Comparison of ENCODE assay signal across 15 mouse cellular contexts in genomic region chr4:47807877-47808276, GRCm38 (mm10).
DNase-seq lines count a peak whose midpoint lies in the region; ATAC-seq and TF ChIP-seq lines count a peak whose summit lies in the region.
"Had no signal": no experiment of that assay in that cellular context is flagged by ENCODE, and none has a peak within 500 bp of the region (broad histone marks: within the 10 kb centered on the region; RNA-seq: fewer than 3 reads in every experiment).

No protein-coding gene starts in this region.

- no peak overlapping the region for H3K9ac ChIP-seq in intestine, postnatal 0 days (ENCODE audit: low read depth, low read length)
- no peak overlapping the region for H3K9ac ChIP-seq in intestine, embryonic 15.5 days
- H3K9ac ChIP-seq: embryonic facial prominence, embryonic 13.5 days; hindbrain, embryonic 12.5 days; stomach, embryonic 15.5 days had no signal

- H3K36me3 ChIP-seq in intestine, postnatal 0 days (ENCODE audit: control insufficient read depth, insufficient read depth) = no peaks in the 10 kb centered on the region
- H3K36me3 ChIP-seq in intestine, embryonic 15.5 days = no peaks in the 10 kb centered on the region
- H3K36me3 ChIP-seq: embryonic facial prominence, embryonic 13.5 days; hindbrain, embryonic 12.5 days; stomach, embryonic 15.5 days had no signal

- ATAC-seq in intestine, postnatal 0 days = no peak
- ATAC-seq in intestine, embryonic 15.5 days = no peak
- ATAC-seq in erythroid progenitor cell, adult 5-6 weeks (replicated peaks; ENCODE audit: low FRiP score, poor library complexity, severe bottlenecking) = no peak

- no peak overlapping the region for H3K4me2 ChIP-seq in intestine, postnatal 0 days (replicated peaks; ENCODE audit: low read depth)
- no peak overlapping the region for H3K4me2 ChIP-seq in intestine, embryonic 15.5 days (replicated peaks)
- H3K4me2 ChIP-seq: embryonic facial prominence, embryonic 13.5 days; hindbrain, embryonic 12.5 days; liver, embryonic 11.5 days; stomach, embryonic 15.5 days had no signal

- no peaks in the 10 kb centered on the region for H3K4me1 ChIP-seq in intestine, postnatal 0 days (replicated peaks; ENCODE audit: control insufficient read depth, insufficient read depth, low read length)
- H3K4me1 ChIP-seq in intestine, embryonic 15.5 days (replicated peaks) = no peaks in the 10 kb centered on the region
- H3K4me1 ChIP-seq: embryonic facial prominence, embryonic 13.5 days; hindbrain, embryonic 12.5 days; stomach, embryonic 15.5 days had no signal

- H3K9me3 ChIP-seq in intestine, postnatal 0 days (ENCODE audit: control insufficient read depth) = no peaks in the 10 kb centered on the region
- no peaks in the 10 kb centered on the region for H3K9me3 ChIP-seq in intestine, embryonic 15.5 days
- H3K9me3 ChIP-seq: embryonic facial prominence, embryonic 13.5 days; hindbrain, embryonic 12.5 days; stomach, embryonic 15.5 days had no signal

- H3K27me3 ChIP-seq in intestine, postnatal 0 days (replicated peaks; ENCODE audit: control insufficient read depth, insufficient read depth, low read length) = no peaks in the 10 kb centered on the region
- no peaks in the 10 kb centered on the region for H3K27me3 ChIP-seq in intestine, embryonic 15.5 days (replicated peaks)
- H3K27me3 ChIP-seq: embryonic facial prominence, embryonic 13.5 days; hindbrain, embryonic 12.5 days; stomach, embryonic 15.5 days had no signal

- H3K4me3 ChIP-seq in intestine, postnatal 0 days (ENCODE audit: low read depth, low read length) = no peak overlapping the region
- no peak overlapping the region for H3K4me3 ChIP-seq in intestine, embryonic 15.5 days (replicated peaks)
- H3K4me3 ChIP-seq: embryonic facial prominence, embryonic 13.5 days; hindbrain, embryonic 12.5 days; left cerebral cortex, adult 2 months; stomach, embryonic 15.5 days had no signal

- TF ChIP-seq CTCF in intestine, postnatal 0 days (IDR thresholded peaks at IDR 0.05; ENCODE audit: low read depth) = 0 out of 2 replicates have a peak, but pooled peaks have one; percentile 12

- DNase-seq in ES-CJ7 (ENCODE audit: low read depth, low spot score) = peak; percentile 33
- DNase-seq in brain, adult 2 months (ENCODE audit: low read depth, low spot score) = peak; percentile 68
- peak; percentile 35 to 46 for DNase-seq in cerebellum, postnatal 36 days
- no peak for DNase-seq in right cerebral cortex, adult 18-20 months
- DNase-seq: adrenal gland, postnatal 36 days; kidney, postnatal 14 days; lung, postnatal 4 days had no signal

- WGBS in intestine, postnatal 0 days = 19% methylated on average over 3 of the region's 3 CpGs
- 28% methylated on average over 3 of the region's 3 CpGs for whole genome bisulfite sequencing in intestine, embryonic 15.5 days

- no peak overlapping the region for H3K27ac ChIP-seq in intestine, postnatal 0 days (ENCODE audit: low read depth, low read length)
- H3K27ac ChIP-seq in intestine, embryonic 15.5 days = no peak overlapping the region
- H3K27ac ChIP-seq: embryonic facial prominence, embryonic 13.5 days; hindbrain, embryonic 12.5 days; left cerebral cortex, adult 2 months; stomach, embryonic 15.5 days had no signal
